Mouse (Mus musculus): ENCODE measurements around the gene Mrpl51.

GRCm38 (mm10) chr6:125166861-125167650, 24.5 kb upstream of the Mrpl51 start:
- no peak for TF ChIP-seq CTCF (IDR thresholded peaks at IDR 0.05; ENCODE audit: control insufficient read depth, insufficient read depth, insufficient read length)
- no peak for TF ChIP-seq MAX (IDR thresholded peaks at IDR 0.05)
